Mouse (Mus musculus) B cell, adult 2 months (primary cell): ENCODE data around the gene Hic1.
A peak's percentile ranks its signal among the peaks of the same experiment; 100 is the strongest.

ENCODE experiments used
- DNase-seq, 2 experiments: peaks; one replicate each; pipeline ENCODE4 v3.0.0; 2022

The Hic1 gene

GRCm38 (mm10) chr11:75166861-75167642, 2.3 kb downstream of the Hic1 start:
- peak; percentile 60 to 61 for DNase-seq

DNA sequence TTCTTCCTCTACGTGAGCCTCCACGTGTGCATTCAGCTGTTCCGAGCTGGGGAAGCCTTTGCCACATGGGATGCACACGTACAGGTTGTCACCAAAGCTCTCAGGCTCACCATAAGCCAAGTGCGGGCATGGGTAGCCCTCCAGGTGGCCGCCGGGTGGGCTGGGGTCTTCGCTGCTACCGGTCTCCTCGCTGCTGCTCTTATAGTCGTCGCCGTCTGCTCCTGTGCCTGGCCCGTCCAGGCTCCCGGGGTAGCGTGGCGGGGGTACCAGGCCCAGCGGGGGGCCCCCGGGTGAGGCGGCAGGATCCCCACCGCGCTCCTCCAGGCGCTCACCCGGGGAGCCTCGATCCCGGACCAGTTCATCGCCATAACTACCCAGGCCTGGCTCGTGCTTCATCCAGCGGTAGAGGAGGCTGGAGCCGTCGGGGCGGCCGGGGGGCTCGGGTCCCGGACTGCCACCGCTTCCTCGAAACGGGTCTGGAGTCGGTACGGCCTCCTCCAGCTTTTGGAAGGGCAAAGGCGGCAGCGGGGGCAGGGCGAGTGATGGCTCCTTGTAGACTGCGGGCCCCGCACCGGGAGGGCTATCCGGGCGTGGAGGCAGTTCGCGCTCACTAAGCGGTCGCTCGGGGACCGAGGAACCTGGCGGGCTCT, 3.0 kb downstream of the Hic1 start:
- no peak for DNase-seq

DNA sequence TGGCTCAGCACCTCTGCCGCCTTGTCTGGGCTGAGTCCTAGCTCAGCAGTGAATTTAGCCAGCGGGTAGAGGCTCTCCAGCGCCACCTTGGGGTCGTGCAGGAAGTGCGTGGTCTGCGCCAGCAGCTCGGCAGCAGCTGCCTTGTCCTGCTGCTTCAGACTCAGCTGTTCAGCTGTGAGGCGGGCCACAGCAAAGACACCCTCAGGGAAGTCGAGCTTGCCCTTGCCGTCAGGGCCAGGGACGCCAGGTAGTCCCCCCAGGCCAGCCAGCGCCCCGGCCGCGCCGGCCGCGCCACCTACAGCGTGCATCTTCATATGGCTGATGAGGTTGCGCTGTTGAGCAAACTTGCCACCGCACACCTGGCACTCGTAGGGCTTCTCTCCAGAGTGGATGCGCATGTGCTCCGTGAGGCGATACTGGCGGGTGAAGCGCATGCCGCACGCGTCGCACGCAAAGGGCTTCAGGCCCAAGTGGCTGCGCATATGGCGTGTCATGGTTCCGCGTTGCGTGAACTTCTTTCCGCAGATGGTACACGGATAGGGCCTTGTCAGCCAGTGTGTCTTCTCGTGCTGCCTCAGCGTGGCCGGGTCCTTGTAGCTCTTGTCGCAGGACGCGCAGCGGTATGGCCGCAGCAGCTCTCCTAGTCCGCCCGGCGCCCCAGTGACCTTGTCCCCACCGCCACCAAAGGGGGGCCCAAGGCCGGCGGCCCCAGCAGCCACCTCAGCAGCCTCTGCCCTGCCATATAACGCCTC, 3.7 kb downstream of the Hic1 start:
- peak; percentile 85 to 86 for DNase-seq

DNA sequence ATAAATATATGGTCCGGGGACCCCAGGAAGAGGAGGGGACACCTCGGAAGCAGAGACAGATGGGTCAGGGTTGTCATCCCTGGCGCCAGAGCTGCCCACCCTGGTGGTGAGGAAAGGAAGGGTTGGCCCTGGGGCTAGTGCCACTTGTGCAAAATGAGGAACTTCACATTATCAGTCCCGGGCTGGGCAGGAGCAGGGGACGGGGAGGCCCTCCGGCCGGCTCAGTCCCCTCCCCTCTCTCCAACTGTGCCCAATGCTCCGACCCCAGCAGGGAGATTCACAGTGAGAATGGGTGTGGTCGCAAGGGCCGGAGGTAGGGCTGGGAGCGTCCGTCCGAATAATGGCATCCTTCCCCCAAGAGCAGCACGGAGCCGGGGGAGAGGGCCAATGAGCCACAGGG, 4.6 kb downstream of the Hic1 start:
- peak; percentile 54 to 55 for DNase-seq

DNA sequence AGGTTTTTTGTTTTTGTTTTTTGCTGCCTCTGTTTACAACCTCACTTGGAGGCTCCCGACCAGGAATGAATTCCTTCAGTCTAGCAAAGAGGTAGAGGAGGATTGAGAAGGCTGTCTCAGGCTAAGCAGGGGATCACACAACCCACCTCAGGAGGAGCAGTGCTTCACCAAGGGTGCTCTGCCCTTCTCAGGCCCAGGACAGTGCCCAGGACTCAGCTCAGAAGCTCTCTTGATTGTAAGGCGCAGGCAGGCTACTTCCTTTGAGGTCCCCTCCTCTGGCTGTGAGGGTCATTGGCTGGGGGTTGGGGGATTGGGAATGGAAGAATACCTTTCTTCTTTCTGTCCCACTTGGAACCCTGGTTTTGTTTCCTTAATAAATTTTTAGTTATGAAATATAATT, 5.3 kb downstream of the Hic1 start:
- no peak for DNase-seq

- DNase-seq: no peak
Observed at GRCm38 (mm10) chr11:75163379-75163778, 5.9 kb downstream of the Hic1 start.

DNA sequence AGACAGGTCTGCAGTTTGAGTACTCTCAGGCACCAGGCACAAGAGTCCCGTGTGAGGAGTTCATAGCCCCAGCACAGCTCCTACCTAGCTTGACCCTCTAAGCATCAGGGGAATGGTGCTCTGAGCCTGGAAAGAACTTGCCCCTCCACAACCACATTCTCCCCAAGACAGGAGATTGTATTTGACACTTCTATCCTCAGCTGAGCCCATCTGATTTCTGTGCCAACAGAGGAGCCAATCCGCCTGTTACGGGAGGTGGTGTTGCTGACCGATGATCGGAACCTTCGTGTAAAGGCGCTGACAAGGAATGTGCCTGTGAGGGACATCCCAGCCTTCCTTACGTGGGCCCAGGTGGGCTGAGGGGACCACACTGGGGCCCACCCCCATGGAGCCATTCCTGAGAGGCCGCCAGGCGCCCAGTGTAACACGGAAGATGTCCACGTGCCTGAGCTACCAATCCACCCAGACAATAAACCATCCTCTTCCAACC, 6.7 kb downstream of the Hic1 start:
- DNase-seq: no peak

GRCm38 (mm10) chr11:75161417-75162008, 7.8 kb downstream of the Hic1 start:
- DNase-seq: no peak

GRCm38 (mm10) chr11:75160954-75161353, 8.4 kb downstream of the Hic1 start:
- no peak for DNase-seq

DNA sequence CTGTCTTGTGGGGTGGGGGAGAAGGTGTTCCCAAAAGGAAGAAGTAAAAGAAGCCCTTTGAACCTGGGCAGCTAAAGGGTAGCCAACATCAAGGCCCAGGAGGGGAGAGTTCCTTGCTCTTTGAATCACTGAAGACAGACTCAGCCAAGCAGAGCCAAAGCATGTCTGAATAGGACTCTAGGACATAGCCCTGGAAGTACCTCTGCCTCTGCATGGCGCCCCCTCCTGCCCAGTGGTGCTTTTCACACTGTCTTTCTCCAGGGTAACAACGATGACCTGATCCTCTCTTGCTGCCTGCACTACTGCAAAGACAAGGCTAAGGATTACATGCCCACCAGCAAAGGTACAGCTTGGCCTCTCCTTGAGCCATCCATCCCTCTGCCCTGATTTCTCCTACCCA, 9.8 kb downstream of the Hic1 start:
- peak; percentile 47 to 55 for DNase-seq

DNA sequence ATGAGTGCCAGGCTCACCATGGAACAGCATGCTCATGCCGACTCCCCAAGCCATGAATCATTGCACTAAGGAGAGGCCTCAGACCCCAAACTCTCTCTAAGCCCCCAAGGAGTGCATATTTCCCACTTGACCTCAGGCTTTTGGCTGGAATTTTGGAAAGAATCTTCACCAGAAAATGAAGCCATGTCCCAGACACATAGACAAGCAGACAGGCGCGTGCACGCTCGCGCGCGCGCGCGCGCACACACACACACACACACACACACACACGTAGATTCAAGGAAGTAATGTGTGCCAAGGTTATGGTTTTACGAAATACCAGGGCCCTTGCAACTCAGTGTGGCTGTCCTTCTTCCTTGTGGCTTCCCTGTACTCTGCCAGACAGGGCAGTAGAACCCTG, 10.9 kb downstream of the Hic1 start:
- no peak for DNase-seq

GRCm38 (mm10) chr11:75157901-75158300, 11.4 kb downstream of the Hic1 start:
- no peak for DNase-seq

DNA sequence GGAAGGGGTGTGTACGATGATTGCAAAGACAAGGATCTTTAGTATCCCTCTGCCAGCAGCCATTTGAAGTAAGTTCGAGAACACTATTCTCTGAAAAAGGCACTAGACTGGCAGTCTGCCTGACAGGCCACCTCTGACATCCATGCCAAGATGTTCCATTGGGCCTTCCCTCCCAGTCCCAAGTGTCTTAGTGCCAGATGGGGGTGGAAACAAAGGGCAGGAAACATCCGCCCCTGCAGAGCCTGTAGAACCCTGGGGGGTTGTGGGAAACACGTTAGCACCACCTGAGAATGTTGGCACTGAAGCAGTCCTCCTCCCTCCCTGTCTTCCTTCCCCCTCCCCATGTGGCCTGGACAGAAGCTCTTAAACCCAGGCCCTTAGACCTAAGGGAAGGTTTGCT, 12.3 kb downstream of the Hic1 start:
- no peak for DNase-seq

GRCm38 (mm10) chr11:75156416-75156815, 12.9 kb downstream of the Hic1 start:
- DNase-seq: no peak

GRCm38 (mm10) chr11:75155985-75156384, 13.3 kb downstream of the Hic1 start:
- no peak for DNase-seq

DNA sequence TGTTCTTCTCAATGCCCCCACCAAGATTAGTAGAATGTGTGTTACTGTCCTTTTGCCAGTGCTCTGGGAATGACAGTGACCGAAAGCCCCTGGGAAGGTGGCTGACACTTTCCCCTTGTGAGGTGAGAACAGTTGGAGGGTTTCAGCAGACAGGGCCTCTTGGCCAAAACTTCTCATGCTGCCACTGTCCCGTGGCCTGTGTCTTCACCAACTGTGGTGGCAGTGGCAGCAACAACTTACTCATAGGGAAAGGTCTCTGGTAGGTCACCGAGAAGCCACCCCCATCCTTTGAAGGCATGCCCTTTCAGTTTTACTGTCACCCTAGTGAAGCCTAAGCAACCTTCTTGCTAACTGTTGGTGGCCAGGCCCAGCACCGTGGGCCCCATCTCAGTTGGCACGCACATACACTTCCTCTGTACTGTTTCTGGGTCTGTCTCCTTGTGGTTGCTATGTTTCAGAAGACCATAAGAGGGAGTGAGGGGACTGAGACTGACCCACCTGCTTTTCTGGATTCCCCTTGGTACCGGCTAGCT, 15.2 kb downstream of the Hic1 start:
- peak in 1 of 2 experiments; percentile 7 for DNase-seq

GRCm38 (mm10) chr11:75152603-75153557, 16.4 kb downstream of the Hic1 start:
- peak; percentile 20 to 28 for DNase-seq

DNA sequence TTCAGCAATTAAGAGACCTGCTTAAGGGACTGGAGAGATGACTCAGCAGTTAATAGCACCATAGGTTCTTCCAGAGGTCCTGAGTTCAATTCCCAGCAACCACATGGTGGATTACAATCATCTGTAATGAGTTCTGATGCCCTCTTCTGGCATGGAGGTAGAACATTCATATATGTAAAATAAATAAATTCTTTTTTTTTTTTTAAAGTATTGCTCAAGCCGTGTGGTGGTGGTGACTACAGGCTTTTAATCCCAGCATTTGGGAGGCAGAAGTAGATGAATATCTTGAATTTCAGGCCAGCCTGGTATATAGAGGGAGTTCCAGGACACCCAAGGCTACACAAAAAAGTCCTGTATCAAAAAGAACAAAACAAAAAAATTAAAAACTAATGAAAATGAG, 19.0 kb downstream of the Hic1 start:
- no peak for DNase-seq

DNA sequence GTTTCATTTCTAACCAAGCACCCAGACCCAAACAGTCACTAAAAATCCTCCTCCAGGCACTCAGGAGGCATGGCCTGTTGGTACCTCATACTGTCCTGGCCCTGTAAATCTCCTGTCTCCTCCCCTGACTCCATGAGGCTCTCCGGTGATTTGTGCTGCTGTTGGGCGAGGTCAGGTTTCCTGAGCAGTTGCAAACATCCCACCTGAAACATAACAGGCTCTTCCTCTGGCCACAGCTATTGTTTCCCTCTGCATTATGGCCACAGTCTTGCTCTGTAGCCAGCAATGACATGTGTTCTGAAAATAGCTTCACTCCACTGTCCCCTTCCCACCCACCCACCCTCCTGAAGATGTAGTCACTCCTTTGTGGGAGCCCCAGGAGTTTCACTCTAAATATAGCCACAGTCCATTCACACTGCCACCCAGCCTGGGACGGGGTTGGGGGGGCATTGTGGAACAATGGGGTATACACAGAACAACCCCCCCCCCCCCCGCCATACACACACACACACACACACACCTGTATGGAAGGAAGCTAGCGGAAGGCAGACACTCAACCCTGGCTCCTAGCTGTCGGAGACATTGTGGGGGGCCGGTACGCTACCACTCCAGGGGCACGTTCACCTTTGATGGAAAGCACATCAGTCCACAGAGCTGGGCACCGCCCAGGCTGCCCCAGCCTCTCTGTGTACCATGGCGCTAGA, 20.8 kb downstream of the Hic1 start:
- no peak for DNase-seq

DNA sequence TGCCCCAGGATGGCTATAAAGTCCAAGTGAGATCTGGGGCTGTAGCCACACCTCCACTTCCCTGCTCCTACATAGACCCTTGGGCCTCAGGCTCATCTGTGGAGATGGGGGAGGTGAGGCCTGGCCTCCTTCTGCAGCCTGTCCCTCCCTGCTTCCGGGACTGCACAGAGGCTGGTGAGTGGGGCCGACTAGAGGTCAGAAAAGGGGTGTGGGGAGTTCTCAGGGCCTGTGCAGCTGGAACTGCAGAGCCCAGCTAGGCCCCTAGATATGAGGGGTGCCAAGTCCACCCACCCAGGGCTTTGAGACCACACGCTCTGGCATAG, 21.5 kb downstream of the Hic1 start:
- DNase-seq: no peak
